Mouse (Mus musculus) activated CD4-positive, CD25-positive, alpha-beta regulatory T cell (primary cell): ENCODE data around the gene Adgb. TPM values are rescaled to one million over a fixed set of nuclear protein-coding genes. Genes with fewer than 3 reads are reported as not detected.

ENCODE experiments used
- polyA plus RNA-seq, 2 experiments: library from polyadenylated mRNA; unstranded; fragments of 100-300 nt; shearing (Covaris generic); gene quantifications; one replicate each; pipeline ENCODE4 v1.2.1; 2017

Adgb gene
- polyA plus RNA-seq: under 1 TPM in 1 of 2 experiments, not detected in 1; 0.31 TPM

DNA sequence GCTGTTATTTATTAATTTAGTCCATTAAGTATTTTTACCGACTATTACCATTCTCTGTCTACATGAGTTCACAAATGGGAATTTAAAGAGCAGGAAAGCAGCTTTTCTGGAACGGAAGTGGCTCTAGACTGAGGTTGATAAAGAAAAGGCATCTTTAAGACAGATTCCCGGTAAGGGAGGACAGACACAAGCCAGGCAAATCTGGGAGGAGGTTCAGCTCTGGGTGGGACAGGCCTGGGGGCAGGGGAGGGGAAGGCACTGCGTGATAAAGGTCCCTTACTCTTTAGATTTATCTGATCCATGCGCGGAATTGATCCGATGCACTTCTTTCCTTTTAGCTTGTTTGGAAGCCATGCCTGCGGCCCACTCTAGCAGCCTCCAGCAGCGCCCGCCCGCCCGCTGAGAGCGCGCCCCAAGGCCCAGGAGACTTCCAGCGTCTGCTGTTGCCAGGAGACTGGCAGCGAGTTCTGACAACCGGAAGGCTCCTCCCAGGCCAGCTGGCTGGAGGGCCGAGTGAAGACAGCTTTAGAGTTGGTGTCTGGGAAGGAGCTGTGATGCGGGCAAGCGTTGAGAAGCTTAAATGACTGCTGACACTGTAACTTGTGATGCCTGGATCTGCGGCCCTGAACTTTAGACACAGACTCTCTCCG is at the start of gene Adgb:
Adgb (minus strand) TSS at position 366 of the 650 bp plus-strand sequence.

Other genes with a start within 250 kb of the Adgb start
- 1 to 10 TPM; 6.0 to 9.2 TPM for gene Rab32, start 85.9 kb upstream of the Adgb start, polyA plus RNA-seq
- not detected for gene Gm10944, start 209.0 kb upstream of the Adgb start, polyA plus RNA-seq